Mouse (Mus musculus) limb, embryonic 15.5 days (tissue): Measurements from ENCODE around the gene Slc34a2. TPM values are rescaled to one million over a fixed set of nuclear protein-coding genes. Genes with fewer than 3 reads are reported as not detected.

ENCODE experiments used
- ATAC-seq: fragments of 200-750 bp; cut with Nextera tagmentation; 2 replicates; pipeline ENCODE4 v1.8.0; 2017; ENCODE audit warnings: low read depth, moderate TSS enrichment; ENCODE audit not compliant: insufficient number of reproducible peaks, low FRiP score, low TSS enrichment
- H3K27ac ChIP-seq: fragments of 300-500 bp; sonication (generic); 2 replicates; pipeline ENCODE4 v1.5.1; 2015; ENCODE audit warnings: moderate library complexity, mild to moderate bottlenecking, inconsistent platforms
- H3K27me3 ChIP-seq: fragments of 300-500 bp; sonication (generic); 2 replicates; pipeline ENCODE4 v1.6.1; 2015; ENCODE audit warnings: inconsistent platforms
- H3K36me3 ChIP-seq: fragments of 300-500 bp; sonication (generic); 2 replicates; pipeline ENCODE4 v1.6.1; 2015; ENCODE audit warnings: inconsistent platforms
- H3K4me1 ChIP-seq: fragments of 300-500 bp; sonication (generic); 2 replicates; pipeline ENCODE4 v1.6.1; 2015; ENCODE audit warnings: inconsistent platforms
- H3K4me2 ChIP-seq: fragments of 300-500 bp; sonication (generic); 2 replicates; pipeline ENCODE4 v1.6.1; 2015; ENCODE audit warnings: mild to moderate bottlenecking, inconsistent platforms
- H3K4me3 ChIP-seq: fragments of 300-500 bp; sonication (generic); 2 replicates; pipeline ENCODE4 v1.5.1; 2015; ENCODE audit warnings: mild to moderate bottlenecking, inconsistent platforms
- H3K9ac ChIP-seq: fragments of 300-500 bp; sonication (generic); 2 replicates; pipeline ENCODE4 v1.6.1; 2015; ENCODE audit warnings: inconsistent platforms
- H3K9me3 ChIP-seq: fragments of 300-500 bp; sonication (generic); 2 replicates; pipeline ENCODE4 v1.6.1; 2016; ENCODE audit warnings: inconsistent platforms
- WGBS: fragments of 180-500 bp; shearing (Covaris S2); methylation state at CpG from one replicate; pipeline ENCODE4 v1.1.7; 2015; 5-methylcytosine and 5-hydroxymethylcytosine counted together
- polyA plus RNA-seq: library from polyadenylated mRNA; unstranded; fragments of >200 nt; fragmentation: Nextera tagmentation; extraction: Ambion mirVana; gene quantifications from 2 replicates; pipeline ENCODE4 v1.2.1, GENCODE M21; 2015

The Slc34a2 gene
- polyA plus RNA-seq, 1 experiment from 2014 or later = 1.4 TPM

- no peaks in the 10 kb centered on the region for H3K4me1 ChIP-seq
- H3K27ac ChIP-seq = no peak overlapping the region
- H3K4me3 ChIP-seq = no peak overlapping the region
- no peaks in the 10 kb centered on the region for H3K9me3 ChIP-seq
- H3K27me3 ChIP-seq = no peaks in the 10 kb centered on the region
- H3K36me3 ChIP-seq = no peaks in the 10 kb centered on the region
- WGBS = 67% methylated on average over 12 of the region's 12 CpGs
- no peak overlapping the region for H3K9ac ChIP-seq
- no peak for ATAC-seq
- H3K4me2 ChIP-seq = no peak overlapping the region
Observed at GRCm38 (mm10) chr5:53101848-53102473, 64.1 kb downstream of the Slc34a2 start.

GRCm38 (mm10) chr5:53104177-53104855 is 66.4 kb downstream of the Slc34a2 start:
- Histone ChIP-seq H3K27me3 (no peaks in the 10 kb centered on the region), H3K4me3 (no peak overlapping the region), H3K36me3 (no peaks in the 10 kb centered on the region), H3K9me3 (no peaks in the 10 kb centered on the region), H3K4me1 (no peaks in the 10 kb centered on the region), H3K4me2 (no peak overlapping the region), H3K9ac (no peak overlapping the region), H3K27ac (no peak overlapping the region)
- ATAC-seq = no peak
- 66% methylated on average over 13 of the region's 13 CpGs for WGBS

- H3K27ac ChIP-seq = no peak overlapping the region
- H3K9ac ChIP-seq = no peak overlapping the region
- no peak overlapping the region for H3K4me2 ChIP-seq
- H3K36me3 ChIP-seq = no peaks in the 10 kb centered on the region
- ATAC-seq = no peak
- H3K9me3 ChIP-seq = no peaks in the 10 kb centered on the region
- WGBS = 71% methylated on average over 8 of the region's 8 CpGs
- H3K4me1 ChIP-seq = no peaks in the 10 kb centered on the region
- H3K27me3 ChIP-seq = no peaks in the 10 kb centered on the region
- no peak overlapping the region for H3K4me3 ChIP-seq
Observed at GRCm38 (mm10) chr5:53105716-53106115, 67.8 kb downstream of the Slc34a2 start.

- no peaks in the 10 kb centered on the region for H3K9me3 ChIP-seq
Observed at GRCm38 (mm10) chr5:53106125-53106524, 68.2 kb downstream of the Slc34a2 start.

GRCm38 (mm10) chr5:53106731-53107130 is 68.8 kb downstream of the Slc34a2 start:
- ATAC-seq = no peak
- no peak overlapping the region for H3K4me3 ChIP-seq
- WGBS = 50% methylated on average over 4 of the region's 4 CpGs
- no peak overlapping the region for H3K9ac ChIP-seq
- H3K36me3 ChIP-seq = no peaks in the 10 kb centered on the region
- H3K27me3 ChIP-seq = no peaks in the 10 kb centered on the region
- no peaks in the 10 kb centered on the region for H3K9me3 ChIP-seq
- H3K4me2 ChIP-seq = no peak overlapping the region
- no peaks in the 10 kb centered on the region for H3K4me1 ChIP-seq
- no peak overlapping the region for H3K27ac ChIP-seq

More at GRCm38 (mm10) chr5:53106125-53106524, 68.2 kb downstream of the Slc34a2 start:
- WGBS = 84% methylated on average over 4 of the region's 4 CpGs
- Histone ChIP-seq H3K27me3 (no peaks in the 10 kb centered on the region), H3K4me1 (no peaks in the 10 kb centered on the region), H3K9ac (no peak overlapping the region), H3K4me3 (no peak overlapping the region), H3K27ac (no peak overlapping the region), H3K36me3 (no peaks in the 10 kb centered on the region), H3K4me2 (no peak overlapping the region)
- no peak for ATAC-seq

- Histone ChIP-seq H3K4me2 (no peak overlapping the region), H3K9ac (no peak overlapping the region), H3K4me3 (no peak overlapping the region), H3K9me3 (no peaks in the 10 kb centered on the region), H3K27ac (no peak overlapping the region), H3K36me3 (no peaks in the 10 kb centered on the region), H3K27me3 (no peaks in the 10 kb centered on the region), H3K4me1 (0 out of 2 replicates have a peak, but pooled peaks cover 3% of the 10 kb centered on the region)
- 68% methylated on average over 9 of the region's 9 CpGs for WGBS
- no peak for ATAC-seq
Observed at GRCm38 (mm10) chr5:53108026-53108425, 70.1 kb downstream of the Slc34a2 start.

- no peak overlapping the region for H3K9ac ChIP-seq
- H3K9me3 ChIP-seq = no peaks in the 10 kb centered on the region
- 89% methylated on average over 1 of the region's 1 CpGs for WGBS
- no peaks in the 10 kb centered on the region for H3K36me3 ChIP-seq
- H3K27me3 ChIP-seq = no peaks in the 10 kb centered on the region
- no peak overlapping the region for H3K27ac ChIP-seq
- no peak for ATAC-seq
- H3K4me2 ChIP-seq = no peak overlapping the region
- H3K4me3 ChIP-seq = no peak overlapping the region
- 0 out of 2 replicates have a peak, but pooled peaks cover 3% of the 10 kb centered on the region for H3K4me1 ChIP-seq
Observed at GRCm38 (mm10) chr5:53108668-53109067, 70.8 kb downstream of the Slc34a2 start.

GRCm38 (mm10) chr5:53110225-53110624 is 72.3 kb downstream of the Slc34a2 start:
- no peak overlapping the region for H3K4me3 ChIP-seq
- no peak overlapping the region for H3K4me2 ChIP-seq
- H3K9me3 ChIP-seq = no peaks in the 10 kb centered on the region
- no peak for ATAC-seq
- H3K9ac ChIP-seq = no peak overlapping the region
- H3K36me3 ChIP-seq = no peaks in the 10 kb centered on the region
- H3K27ac ChIP-seq = no peak overlapping the region
- H3K4me1 ChIP-seq = 0 out of 2 replicates have a peak, but pooled peaks cover 3% of the 10 kb centered on the region
- no peaks in the 10 kb centered on the region for H3K27me3 ChIP-seq
- 62% methylated on average over 4 of the region's 4 CpGs for WGBS

- no peaks in the 10 kb centered on the region for H3K27me3 ChIP-seq
- H3K9me3 ChIP-seq = no peaks in the 10 kb centered on the region
- no peak overlapping the region for H3K27ac ChIP-seq
- H3K4me3 ChIP-seq = no peak overlapping the region
- 0 out of 2 replicates have a peak, but pooled peaks cover 3% of the 10 kb centered on the region for H3K4me1 ChIP-seq
- 60% methylated on average over 5 of the region's 5 CpGs for WGBS
- no peaks in the 10 kb centered on the region for H3K36me3 ChIP-seq
- H3K4me2 ChIP-seq = no peak overlapping the region
- no peak for ATAC-seq
- H3K9ac ChIP-seq = no peak overlapping the region
Observed at GRCm38 (mm10) chr5:53111036-53111435, 73.2 kb downstream of the Slc34a2 start.

GRCm38 (mm10) chr5:53112942-53113341 is 75.1 kb downstream of the Slc34a2 start:
- H3K27me3 ChIP-seq = no peaks in the 10 kb centered on the region
- H3K36me3 ChIP-seq = no peaks in the 10 kb centered on the region
- H3K9me3 ChIP-seq = no peaks in the 10 kb centered on the region
- ATAC-seq = no peak
- no peak overlapping the region for H3K4me2 ChIP-seq
- no peak overlapping the region for H3K4me3 ChIP-seq
- H3K27ac ChIP-seq = no peak overlapping the region
- WGBS = 69% methylated on average over 5 of the region's 5 CpGs
- 0 out of 2 replicates have a peak, but pooled peaks cover 3% of the 10 kb centered on the region for H3K4me1 ChIP-seq
- no peak overlapping the region for H3K9ac ChIP-seq

- no peaks in the 10 kb centered on the region for H3K36me3 ChIP-seq
- no peak overlapping the region for H3K9ac ChIP-seq
- no peaks in the 10 kb centered on the region for H3K9me3 ChIP-seq
- 70% methylated on average over 12 of the region's 12 CpGs for WGBS
- H3K27ac ChIP-seq = no peak overlapping the region
- H3K4me3 ChIP-seq = no peak overlapping the region
- 0 out of 2 replicates have a peak, but pooled peaks cover 3% of the 10 kb centered on the region for H3K4me1 ChIP-seq
- ATAC-seq = no peak
- no peaks in the 10 kb centered on the region for H3K27me3 ChIP-seq
- no peak overlapping the region for H3K4me2 ChIP-seq
Observed at GRCm38 (mm10) chr5:53114616-53115267, 76.9 kb downstream of the Slc34a2 start.

GRCm38 (mm10) chr5:53118212-53118611 is 80.3 kb downstream of the Slc34a2 start:
- no peak for ATAC-seq
- 92% methylated on average over 8 of the region's 8 CpGs for WGBS
- Histone ChIP-seq H3K4me3 (no peak overlapping the region), H3K4me2 (no peak overlapping the region), H3K36me3 (no peaks in the 10 kb centered on the region), H3K9me3 (no peaks in the 10 kb centered on the region), H3K9ac (no peak overlapping the region), H3K27ac (no peak overlapping the region), H3K4me1 (no peaks in the 10 kb centered on the region), H3K27me3 (no peaks in the 10 kb centered on the region)
